Mouse (Mus musculus): ENCODE measurements around the gene Rab8a.

DNA sequence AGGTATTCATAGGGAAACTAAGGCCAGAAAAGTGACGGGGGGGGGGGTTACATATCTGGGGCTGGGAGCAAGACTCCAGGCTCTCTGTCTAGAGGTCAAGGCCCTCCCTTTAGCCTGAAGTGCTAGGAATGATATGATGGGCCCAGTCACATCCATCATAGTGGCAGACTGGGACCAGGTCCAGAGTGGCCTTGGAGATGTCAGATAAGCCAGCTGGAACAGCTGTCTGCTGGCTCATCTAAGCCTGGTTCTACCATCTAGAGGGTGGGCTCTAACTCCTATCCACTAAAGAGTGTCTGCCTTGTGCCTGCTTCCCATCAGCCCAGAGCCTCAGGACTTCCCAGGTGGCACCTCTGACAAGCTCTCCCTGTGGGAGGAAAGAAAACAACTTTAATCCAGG, 28.1 kb upstream of the Rab8a start:
- TF ChIP-seq POLR2A (IDR thresholded peaks at IDR 0.05; ENCODE audit: borderline replicate concordance, extremely low read depth, low read depth, low read length) (no peak), CTCF (IDR thresholded peaks at IDR 0.05; ENCODE audit: insufficient read depth, low read length) (no peak)
